Mouse (Mus musculus): ENCODE results near the gene Smagp.

DNA sequence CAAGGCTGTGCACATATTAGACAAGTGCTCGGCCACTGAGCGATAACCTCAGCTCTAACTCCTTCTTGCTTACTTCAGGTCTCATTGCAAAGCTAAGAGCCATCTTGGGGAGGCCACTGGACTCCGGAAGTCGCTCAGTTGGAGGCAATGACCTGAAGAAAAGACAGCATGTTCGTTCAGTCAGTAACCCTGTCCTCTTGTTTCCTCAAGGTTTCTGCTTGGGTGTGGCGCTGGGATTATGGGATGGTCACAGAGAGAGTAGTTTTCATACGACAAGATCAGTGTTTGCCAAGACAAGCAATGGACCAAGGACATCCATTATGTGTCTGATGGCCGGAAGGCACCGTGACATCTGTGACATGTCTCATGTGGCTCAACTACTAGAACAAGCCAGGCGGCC, 37.8 kb upstream of the Smagp start:
- TF ChIP-seq CTCF (conservative IDR thresholded peaks at IDR 0.05; ENCODE audit: low read length) (no peak), NANOG (IDR thresholded peaks at IDR 0.05; ENCODE audit: borderline replicate concordance, low read length) (no peak)
